Mouse (Mus musculus) forebrain, embryonic 12.5 days (tissue): ENCODE measurements around the gene Tuba3b. TPM values are rescaled to one million over a fixed set of nuclear protein-coding genes. Genes with fewer than 3 reads are reported as not detected.

Experiments used
- ATAC-seq: fragments of 200-750 bp; cut with Nextera tagmentation; 2 replicates; pipeline ENCODE4 v1.8.0; 2017; ENCODE audit warnings: moderate TSS enrichment; ENCODE audit not compliant: low FRiP score
- H3K27ac ChIP-seq: fragments of 300-500 bp; sonication (generic); 2 replicates; pipeline ENCODE4 v1.5.1; 2016; ENCODE audit warnings: mild to moderate bottlenecking
- H3K27me3 ChIP-seq: fragments of 300-500 bp; sonication (generic); 2 replicates; pipeline ENCODE4 v1.6.1; 2016; ENCODE audit warnings: mild to moderate bottlenecking
- H3K36me3 ChIP-seq: fragments of 300-500 bp; sonication (generic); replicated peaks from 2 replicates; pipeline ENCODE4 v1.6.1; 2016; ENCODE audit warnings: mild to moderate bottlenecking
- H3K4me1 ChIP-seq: fragments of 300-500 bp; sonication (generic); 2 replicates; pipeline ENCODE4 v1.6.1; 2016
- H3K4me2 ChIP-seq: fragments of 300-500 bp; sonication (generic); 2 replicates; pipeline ENCODE4 v1.6.1; 2016; ENCODE audit warnings: mild to moderate bottlenecking, moderate library complexity
- H3K4me3 ChIP-seq: fragments of 300-500 bp; sonication (generic); replicated peaks from 2 replicates; pipeline ENCODE4 v1.5.1; 2016; ENCODE audit warnings: mild to moderate bottlenecking
- H3K9ac ChIP-seq: fragments of 300-500 bp; sonication (generic); 2 replicates; pipeline ENCODE4 v1.6.1; 2016; ENCODE audit warnings: mild to moderate bottlenecking
- H3K9me3 ChIP-seq: fragments of 300-500 bp; sonication (generic); 2 replicates; pipeline ENCODE4 v1.6.1; 2016
- WGBS: fragments of 180-500 bp; shearing (Covaris S2); methylation state at CpG from one replicate; pipeline ENCODE4 v1.1.7; 2016; 5-methylcytosine and 5-hydroxymethylcytosine counted together
- polyA plus RNA-seq: library from polyadenylated mRNA; unstranded; fragments of >200 nt; fragmentation: Nextera tagmentation; extraction: Ambion mirVana; gene quantifications from 2 replicates; pipeline ENCODE4 v1.2.1, GENCODE M21; 2016

Tuba3b gene
- polyA plus RNA-seq, 1 experiment from 2014 or later, result not detected

GRCm38 (mm10) chr6:145591578-145591977, 24.0 kb upstream of the Tuba3b start:
- no peak for ATAC-seq
- Histone ChIP-seq H3K36me3 (no peaks in the 10 kb centered on the region), H3K27ac (no peak overlapping the region), H3K4me3 (no peak overlapping the region), H3K4me2 (no peak overlapping the region), H3K9me3 (no peaks in the 10 kb centered on the region), H3K4me1 (no peaks in the 10 kb centered on the region; the same call in 1 of the 2 replicates), H3K9ac (no peak overlapping the region), H3K27me3 (no peaks in the 10 kb centered on the region)
- WGBS, result 35% methylated on average over 1 of the region's 1 CpGs

GRCm38 (mm10) chr6:145592036-145592435, 23.5 kb upstream of the Tuba3b start:
- H3K9ac ChIP-seq, result no peak overlapping the region
- H3K27ac ChIP-seq, result no peak overlapping the region
- no peaks in the 10 kb centered on the region for H3K27me3 ChIP-seq
- ATAC-seq, result no peak
- no peak overlapping the region for H3K4me3 ChIP-seq
- no peaks in the 10 kb centered on the region; the same call in 1 of the 2 replicates for H3K4me1 ChIP-seq
- H3K9me3 ChIP-seq, result no peaks in the 10 kb centered on the region
- no peak overlapping the region for H3K4me2 ChIP-seq
- no peaks in the 10 kb centered on the region for H3K36me3 ChIP-seq
- 85% methylated on average over 6 of the region's 6 CpGs for WGBS

- no peak for ATAC-seq
- Histone ChIP-seq H3K27ac (no peak overlapping the region), H3K4me3 (no peak overlapping the region)
Observed at GRCm38 (mm10) chr6:145592531-145592998, 23.0 kb upstream of the Tuba3b start.

GRCm38 (mm10) chr6:145593991-145594390, 21.6 kb upstream of the Tuba3b start:
- Histone ChIP-seq H3K4me1 (peaks cover 2% of the 10 kb centered on the region), H3K36me3 (no peaks in the 10 kb centered on the region)
- 88% methylated on average over 7 of the region's 7 CpGs for WGBS

More at GRCm38 (mm10) chr6:145592531-145592998, 23.0 kb upstream of the Tuba3b start:
- no peak overlapping the region for H3K4me2 ChIP-seq
- no peaks in the 10 kb centered on the region for H3K9me3 ChIP-seq
- no peaks in the 10 kb centered on the region for H3K27me3 ChIP-seq
- H3K4me1 ChIP-seq, result no peaks in the 10 kb centered on the region; the same call in 1 of the 2 replicates
- no peaks in the 10 kb centered on the region for H3K36me3 ChIP-seq
- WGBS, result 66% methylated on average over 8 of the region's 8 CpGs
- H3K9ac ChIP-seq, result no peak overlapping the region

GRCm38 (mm10) chr6:145595905-145596304, 19.7 kb upstream of the Tuba3b start:
- H3K9me3 ChIP-seq, result no peaks in the 10 kb centered on the region
- peaks cover 4% of the 10 kb centered on the region for H3K4me1 ChIP-seq
- no peak overlapping the region for H3K27ac ChIP-seq
- no peaks in the 10 kb centered on the region for H3K36me3 ChIP-seq
- H3K9ac ChIP-seq, result no peak overlapping the region
- H3K4me2 ChIP-seq, result no peak overlapping the region
- no peaks in the 10 kb centered on the region for H3K27me3 ChIP-seq
- no peak for ATAC-seq
- 85% methylated on average over 4 of the region's 4 CpGs for WGBS
- H3K4me3 ChIP-seq, result no peak overlapping the region

More at GRCm38 (mm10) chr6:145593991-145594390, 21.6 kb upstream of the Tuba3b start:
- Histone ChIP-seq H3K4me3 (no peak overlapping the region), H3K9ac (no peak overlapping the region), H3K9me3 (no peaks in the 10 kb centered on the region), H3K27me3 (no peaks in the 10 kb centered on the region), H3K4me2 (no peak overlapping the region), H3K27ac (no peak overlapping the region)
- no peak for ATAC-seq

GRCm38 (mm10) chr6:145598794-145599555, 16.6 kb upstream of the Tuba3b start:
- no peaks in the 10 kb centered on the region for H3K27me3 ChIP-seq
- no peak overlapping the region for H3K9ac ChIP-seq
- H3K36me3 ChIP-seq, result no peaks in the 10 kb centered on the region
- no peak for ATAC-seq
- no peaks in the 10 kb centered on the region for H3K9me3 ChIP-seq
- no peak overlapping the region for H3K4me2 ChIP-seq
- WGBS, result 76% methylated on average over 11 of the region's 11 CpGs
- no peak overlapping the region for H3K4me3 ChIP-seq
- peaks cover 9% of the 10 kb centered on the region for H3K4me1 ChIP-seq
- H3K27ac ChIP-seq, result no peak overlapping the region

GRCm38 (mm10) chr6:145604126-145604525, 11.4 kb upstream of the Tuba3b start:
- Histone ChIP-seq H3K4me3 (no peak overlapping the region), H3K36me3 (no peaks in the 10 kb centered on the region), H3K9ac (no peak overlapping the region), H3K4me1 (peaks cover 17% of the 10 kb centered on the region), H3K27ac (0 out of 2 replicates have a peak overlapping the region, but pooled peaks have one; percentile 19), H3K9me3 (no peaks in the 10 kb centered on the region), H3K27me3 (no peaks in the 10 kb centered on the region), H3K4me2 (no peak overlapping the region)
- 10% methylated on average over 2 of the region's 2 CpGs for WGBS
- no peak for ATAC-seq

- 80% methylated on average over 4 of the region's 4 CpGs for whole genome bisulfite sequencing
- Histone ChIP-seq H3K4me2 (no peak overlapping the region), H3K9me3 (no peaks in the 10 kb centered on the region), H3K4me3 (no peak overlapping the region), H3K27me3 (no peaks in the 10 kb centered on the region), H3K9ac (no peak overlapping the region), H3K4me1 (peaks cover 16% of the 10 kb centered on the region; the same call in 1 of the 2 replicates), H3K27ac (no peak overlapping the region), H3K36me3 (no peaks in the 10 kb centered on the region)
- ATAC-seq, result no peak
Observed at GRCm38 (mm10) chr6:145604648-145605047, 10.9 kb upstream of the Tuba3b start.

- Histone ChIP-seq H3K4me1 (peaks cover 16% of the 10 kb centered on the region; the same call in 1 of the 2 replicates), H3K4me3 (no peak overlapping the region), H3K27ac (no peak overlapping the region), H3K9ac (no peak overlapping the region), H3K27me3 (no peaks in the 10 kb centered on the region), H3K9me3 (no peaks in the 10 kb centered on the region), H3K36me3 (no peaks in the 10 kb centered on the region), H3K4me2 (no peak overlapping the region)
- ATAC-seq, result no peak
- whole genome bisulfite sequencing, result 42% methylated on average over 3 of the region's 3 CpGs
Observed at GRCm38 (mm10) chr6:145605203-145605602, 10.4 kb upstream of the Tuba3b start.

- Histone ChIP-seq H3K27me3 (no peaks in the 10 kb centered on the region), H3K4me3 (no peak overlapping the region), H3K4me2 (no peak overlapping the region), H3K9ac (no peak overlapping the region), H3K27ac (no peak overlapping the region), H3K36me3 (no peaks in the 10 kb centered on the region), H3K4me1 (peaks cover 13% of the 10 kb centered on the region; the same call in 1 of the 2 replicates), H3K9me3 (no peaks in the 10 kb centered on the region)
- 94% methylated on average over 4 of the region's 4 CpGs for WGBS
- ATAC-seq, result no peak
Observed at GRCm38 (mm10) chr6:145607746-145608145, 7.8 kb upstream of the Tuba3b start.

- no peak for ATAC-seq
- H3K9ac ChIP-seq, result no peak overlapping the region
- no peaks in the 10 kb centered on the region for H3K27me3 ChIP-seq
- no peak overlapping the region for H3K4me3 ChIP-seq
- peaks cover 13% of the 10 kb centered on the region; the same call in 1 of the 2 replicates for H3K4me1 ChIP-seq
- H3K4me2 ChIP-seq, result no peak overlapping the region
- no peaks in the 10 kb centered on the region for H3K9me3 ChIP-seq
- WGBS, result 87% methylated on average over 5 of the region's 5 CpGs
- no peak overlapping the region for H3K27ac ChIP-seq
- no peaks in the 10 kb centered on the region for H3K36me3 ChIP-seq
Observed at GRCm38 (mm10) chr6:145608693-145609092, 6.9 kb upstream of the Tuba3b start.

- Histone ChIP-seq H3K27me3 (no peaks in the 10 kb centered on the region), H3K27ac (no peak overlapping the region), H3K4me2 (no peak overlapping the region), H3K36me3 (no peaks in the 10 kb centered on the region), H3K4me3 (no peak overlapping the region), H3K4me1 (no peaks in the 10 kb centered on the region), H3K9me3 (no peaks in the 10 kb centered on the region), H3K9ac (no peak overlapping the region)
- WGBS, result 73% methylated on average over 5 of the region's 5 CpGs
- ATAC-seq, result peak; percentile 44; the same call in 1 of the 2 replicates
Observed at GRCm38 (mm10) chr6:145610901-145611300, 4.7 kb upstream of the Tuba3b start.

- Histone ChIP-seq H3K36me3 (no peaks in the 10 kb centered on the region), H3K9me3 (no peaks in the 10 kb centered on the region), H3K4me1 (no peaks in the 10 kb centered on the region), H3K9ac (no peak overlapping the region), H3K27ac (no peak overlapping the region), H3K27me3 (no peaks in the 10 kb centered on the region), H3K4me2 (no peak overlapping the region), H3K4me3 (no peak overlapping the region)
- 84% methylated on average over 3 of the region's 3 CpGs for WGBS
- no peak for ATAC-seq
Observed at GRCm38 (mm10) chr6:145612611-145613010, 2.9 kb upstream of the Tuba3b start.
